Mouse (Mus musculus) liver, adult 2 months (tissue): ENCODE data around the gene Car14. TPM values are rescaled to one million over a fixed set of nuclear protein-coding genes. Genes with fewer than 3 reads are reported as not detected.
"Not testable (repeated sequence)": the region's sequence is repeated elsewhere in the genome, so short reads cannot be mapped to it uniquely, and the experiment has no call there.

Experiments
- DNase-seq: peaks from one replicate; pipeline ENCODE4 v3.0.0-alpha.2; 2011; ENCODE audit warnings: low read depth, low spot score; ENCODE audit errors: extremely low read depth
- H3K27ac ChIP-seq: fragments of 200-500 bp; replicated peaks from 2 replicates; pipeline ENCODE4 v1.5.1; 2012; ENCODE audit warnings: low read depth, mild to moderate bottlenecking, control low read depth, inconsistent platforms, low read length; ENCODE audit not compliant: insufficient read depth
- H3K27me3 ChIP-seq: fragments of 200-500 bp; 2 replicates; pipeline ENCODE4 v1.6.1; 2012; ENCODE audit warnings: mild to moderate bottlenecking, moderate library complexity, low read length, inconsistent platforms; ENCODE audit not compliant: control insufficient read depth, insufficient read depth
- H3K36me3 ChIP-seq: fragments of 200-500 bp; 2 replicates; pipeline ENCODE4 v1.6.1; 2012; ENCODE audit warnings: low read length, inconsistent platforms; ENCODE audit not compliant: control insufficient read depth, insufficient read depth
- H3K4me1 ChIP-seq: fragments of 200-500 bp; 2 replicates; pipeline ENCODE4 v1.6.1; 2011; ENCODE audit warnings: low read length; ENCODE audit not compliant: control insufficient read depth, insufficient read depth
- H3K4me3 ChIP-seq: fragments of 200-500 bp; 2 replicates; pipeline ENCODE4 v1.5.1; 2011; ENCODE audit warnings: low read depth, mild to moderate bottlenecking, control low read depth, low read length, moderate library complexity; ENCODE audit not compliant: insufficient read depth
- H3K79me2 ChIP-seq: fragments of 200-500 bp; 2 replicates; pipeline ENCODE4 v1.6.1; 2012; ENCODE audit warnings: inconsistent platforms, mild to moderate bottlenecking, low read length, moderate library complexity; ENCODE audit not compliant: control insufficient read depth, insufficient read depth
- H3K9ac ChIP-seq: fragments of 200-500 bp; 2 replicates; pipeline ENCODE4 v1.6.1; 2012; ENCODE audit warnings: low read depth, mild to moderate bottlenecking, control low read depth, inconsistent platforms, low read length
- CTCF ChIP-seq: fragments of 200-500 bp; IDR thresholded peaks from 2 replicates; pipeline ENCODE4 v1.5.1; 2011; ENCODE audit warnings: low read depth, low read length, control low read depth
- POLR2A ChIP-seq: fragments of 200-500 bp; IDR thresholded peaks from 2 replicates; pipeline ENCODE4 v1.6.1; 2011; ENCODE audit warnings: low read length, control low read depth; ENCODE audit not compliant: insufficient read depth; ENCODE audit errors: extremely low read depth
- WGBS: fragments of 180-500 bp; shearing (Covaris S2); methylation state at CpG from one replicate; pipeline ENCODE4 v1.1.7; 2018; 5-methylcytosine and 5-hydroxymethylcytosine counted together
- polyA plus RNA-seq: library from polyadenylated mRNA; depleted of rRNA; stranded (reverse); fragments of >200 nt; gene quantifications from 2 replicates; pipeline ENCODE4 v1.2.3, GENCODE M21; 2012
- total RNA-seq: library from RNA; depleted of rRNA; stranded (reverse); fragments of >200 nt; gene quantifications from 2 replicates; pipeline ENCODE4 v1.2.3, GENCODE M21; 2014

The Car14 gene
- total and polyA plus RNA-seq, 2 experiments, result 24.5 to 47.9 TPM

DNA sequence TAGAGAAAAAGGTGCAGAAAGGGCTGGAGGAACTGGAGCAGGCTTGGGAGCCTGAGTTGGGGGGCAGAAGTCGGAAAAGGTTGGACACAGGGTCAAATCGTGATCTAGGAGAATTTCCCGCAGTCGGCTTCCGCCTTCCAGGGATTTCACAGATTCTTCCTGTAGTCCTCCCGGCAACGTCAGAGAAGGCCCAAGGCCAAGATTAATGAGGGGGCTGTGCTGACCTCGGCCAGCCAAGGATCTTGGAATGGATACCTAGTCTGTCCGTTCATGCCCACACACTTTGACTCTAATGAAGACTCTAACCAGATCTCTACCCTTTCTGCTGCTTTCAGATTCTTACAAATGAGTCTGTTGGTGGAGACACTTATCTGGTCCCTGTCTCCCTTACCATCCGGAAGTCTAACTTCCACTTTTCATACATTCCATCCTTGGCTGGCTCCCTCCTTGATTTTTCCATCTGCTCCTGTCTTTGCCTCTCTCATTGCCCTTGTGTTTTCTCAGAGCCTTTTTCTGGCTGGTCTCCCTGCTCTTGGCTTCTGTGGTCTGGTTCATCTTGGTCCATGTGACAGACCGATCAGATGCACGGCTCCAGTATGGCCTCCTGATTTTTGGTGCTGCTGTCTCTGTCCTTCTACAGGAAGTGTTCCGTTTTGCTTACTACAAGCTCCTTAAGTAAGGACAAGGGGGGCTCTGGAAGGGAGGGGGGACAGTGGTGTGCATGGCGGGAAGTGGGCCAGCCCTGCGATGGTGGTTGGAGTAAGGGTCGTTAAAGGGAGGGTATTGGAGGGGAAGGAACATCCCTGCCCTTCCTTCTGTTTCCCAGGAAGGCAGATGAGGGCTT, 10.0 kb downstream of the Car14 start:
- peak overlapping the region; percentile 92 for H3K9ac ChIP-seq
- H3K36me3 ChIP-seq, result no peaks in the 10 kb centered on the region; the same call in 1 of the 2 replicates
- no peak for TF ChIP-seq CTCF
- TF ChIP-seq POLR2A, result no peak
- H3K27ac ChIP-seq, result peak overlapping the region; percentile 98
- H3K27me3 ChIP-seq, result no peaks in the 10 kb centered on the region
- peak; percentile 51 for DNase-seq
- no peaks in the 10 kb centered on the region for H3K79me2 ChIP-seq
- peaks cover 8% of the 10 kb centered on the region for H3K4me1 ChIP-seq
- WGBS, result 5% methylated on average over 16 of the region's 16 CpGs
- peak overlapping the region; percentile 84 for H3K4me3 ChIP-seq

DNA sequence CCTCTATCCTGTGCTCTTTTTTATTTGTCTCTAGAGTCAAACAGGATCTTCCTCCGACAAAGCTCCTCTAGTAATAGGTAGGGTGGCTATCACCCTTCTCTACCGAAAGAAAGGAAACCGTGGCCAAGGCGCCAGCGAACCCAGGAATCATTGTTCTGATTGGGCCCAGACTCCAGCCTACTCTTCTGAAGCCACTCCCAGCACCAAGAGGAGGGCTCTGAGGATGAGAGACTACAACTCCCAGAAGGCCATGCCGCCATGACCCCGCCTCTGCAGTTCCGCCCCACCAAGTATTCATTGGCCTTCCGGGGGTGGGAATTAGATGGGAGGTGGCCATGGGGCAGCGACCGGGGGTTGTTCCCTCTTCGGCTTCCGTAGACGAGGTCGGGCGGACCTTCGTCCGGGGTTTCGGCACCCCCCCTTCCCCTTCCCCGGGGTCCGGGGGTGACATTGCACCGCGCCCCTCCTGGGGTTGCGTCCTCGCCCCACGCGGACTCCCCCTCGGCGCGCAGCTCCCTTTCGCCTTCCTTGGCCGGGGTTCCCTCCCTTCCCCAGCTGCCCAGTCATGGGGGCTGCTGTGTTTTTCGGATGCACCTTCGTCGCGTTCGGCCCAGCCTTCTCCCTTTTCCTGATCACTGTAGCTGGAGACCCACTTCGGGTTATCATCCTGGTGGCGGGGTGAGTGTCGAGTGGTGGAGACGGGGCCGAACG, 10.7 kb downstream of the Car14 start, which contains the start of gene Aph1a:
Aph1a (plus strand) TSS at position 364 of the 711 bp plus-strand sequence.
- H3K4me3 ChIP-seq, result peak within 1 kb of the TSS; percentile 84
- peak within 1 kb of the TSS; percentile 98 for H3K27ac ChIP-seq
- not testable (repeated sequence) for H3K79me2 ChIP-seq, H3K36me3 ChIP-seq, H3K27me3 ChIP-seq, H3K4me1 ChIP-seq
- peak; percentile 96 for DNase-seq
- peak within 1 kb of the TSS; percentile 92 for H3K9ac ChIP-seq
- WGBS, result under 1% methylated on average over 32 of the region's 43 CpGs

DNA sequence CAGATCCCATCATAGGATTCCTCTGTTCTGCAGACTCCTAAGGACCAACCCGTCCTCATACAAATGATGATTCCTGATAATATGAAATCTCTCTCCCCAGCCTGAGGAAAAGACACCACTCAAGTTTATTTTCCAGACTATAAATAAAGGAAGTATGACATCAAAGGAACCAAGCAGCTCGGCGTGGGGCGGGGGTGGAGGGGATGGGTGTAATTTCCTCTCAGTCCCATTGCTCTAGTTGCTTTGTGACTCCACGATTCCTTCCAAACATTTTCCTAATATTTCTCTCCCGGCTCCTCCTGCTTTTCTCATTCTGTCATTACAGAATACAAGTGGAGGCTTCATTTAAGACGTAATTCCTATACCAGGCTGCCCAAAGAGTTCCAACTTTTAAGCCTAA, 11.4 kb downstream of the Car14 start:
- peaks cover 8% of the 10 kb centered on the region for H3K4me1 ChIP-seq
- DNase-seq, result no peak
- no peaks in the 10 kb centered on the region; the same call in 1 of the 2 replicates for H3K36me3 ChIP-seq
- H3K79me2 ChIP-seq, result no peaks in the 10 kb centered on the region
- no peak overlapping the region for H3K9ac ChIP-seq
- WGBS, result 36% methylated on average over 7 of the region's 7 CpGs
- peak overlapping the region; percentile 4; the same call in 1 of the 2 replicates for H3K27ac ChIP-seq
- H3K4me3 ChIP-seq, result peak overlapping the region; percentile 13; the same call in 1 of the 2 replicates
- no peaks in the 10 kb centered on the region for H3K27me3 ChIP-seq
- TF ChIP-seq POLR2A, result no peak
- TF ChIP-seq CTCF, result no peak

DNA sequence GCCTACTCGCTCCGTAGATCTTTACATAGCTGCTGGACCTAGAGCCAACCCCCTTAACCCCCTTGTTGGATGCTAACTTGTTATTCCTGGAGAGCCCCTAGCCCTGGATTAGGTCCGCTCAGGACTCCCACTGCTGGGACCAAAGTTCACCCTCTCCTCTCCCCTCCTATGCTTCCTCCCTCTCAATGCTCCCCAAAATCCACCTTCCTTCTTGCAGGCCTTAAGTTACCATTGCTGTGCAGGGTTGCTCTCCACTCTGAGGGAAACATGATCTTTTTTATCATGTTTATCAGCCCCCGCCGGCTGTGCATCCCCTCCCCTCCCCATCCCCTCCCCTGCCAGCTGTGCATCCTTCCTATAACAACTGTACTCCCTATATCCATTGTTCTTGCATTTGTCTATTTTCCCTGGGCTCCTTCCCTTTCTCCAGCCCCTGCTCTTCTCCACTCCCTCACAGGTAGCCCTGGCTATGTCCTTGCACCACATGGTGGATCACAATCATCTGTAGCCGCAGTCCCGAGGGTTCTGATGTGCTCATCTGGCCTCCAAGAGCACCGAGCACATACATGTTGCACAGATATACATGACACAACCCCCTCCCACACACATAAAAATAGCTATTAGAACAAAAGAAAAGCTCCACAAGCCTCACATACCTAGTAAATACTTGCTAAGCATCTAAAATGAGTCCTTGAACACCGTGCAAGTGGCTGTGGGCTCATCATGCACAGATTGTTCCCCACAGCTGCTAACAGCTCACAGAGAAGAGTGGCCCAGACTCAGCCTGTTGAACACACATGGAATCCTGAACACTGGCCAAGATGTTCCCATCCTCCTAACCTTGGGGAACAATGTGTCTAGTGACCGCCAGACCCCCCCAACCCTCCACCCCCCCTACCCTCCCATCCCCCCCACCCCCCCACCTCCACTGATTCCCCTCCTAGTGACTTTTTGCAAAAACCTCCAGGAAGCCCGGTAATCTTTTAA, 12.1 kb downstream of the Car14 start:
- no peak for DNase-seq
- Histone ChIP-seq H3K36me3 (no peaks in the 10 kb centered on the region; the same call in 1 of the 2 replicates), H3K4me3 (no peak overlapping the region), H3K79me2 (no peaks in the 10 kb centered on the region), H3K27me3 (no peaks in the 10 kb centered on the region), H3K9ac (no peak overlapping the region), H3K4me1 (peaks cover 11% of the 10 kb centered on the region), H3K27ac (no peak overlapping the region)
- 66% methylated on average over 11 of the region's 11 CpGs for WGBS
- TF ChIP-seq POLR2A (no peak), CTCF (no peak)
